Mouse (Mus musculus) CH12.LX (cell line): ENCODE data around the gene Grin3b. TPM values are rescaled to one million over a fixed set of nuclear protein-coding genes. Genes with fewer than 3 reads are reported as not detected.
A peak's percentile ranks its signal among the peaks of the same experiment; 100 is the strongest.

Source experiments
- DNase-seq: peaks from one replicate; pipeline ENCODE4 v3.0.0-alpha.2; 2013; ENCODE audit errors: extremely low read depth
- H3K27ac ChIP-seq: 2 replicates; pipeline ENCODE4 v1.5.1; 2012; ENCODE audit warnings: low read depth, mild to moderate bottlenecking, control low read depth, moderate library complexity; ENCODE audit not compliant: insufficient read depth
- H3K27me3 ChIP-seq: replicated peaks from 2 replicates; pipeline ENCODE3; 2012; ENCODE audit warnings: inconsistent platforms
- H3K36me3 ChIP-seq, 2 experiments: replicated peaks in 1 of 2; 2 replicates each; pipeline versions ENCODE3 to v1.6.1; 2012; ENCODE audit warnings: inconsistent platforms in 1 of 2, low read length in 1 of 2, mild to moderate bottlenecking in 1 of 2, mixed read lengths in 1 of 2, moderate library complexity in 1 of 2; ENCODE audit not compliant: control insufficient read depth in 1 of 2, insufficient read depth in 1 of 2
- H3K4me1 ChIP-seq, 2 experiments: 2 replicates each; pipeline ENCODE4 v1.6.1; 2012; ENCODE audit warnings: inconsistent platforms in 1 of 2, moderate library complexity in 1 of 2; ENCODE audit not compliant: insufficient read depth in 2 of 2, control insufficient read depth in 1 of 2
- H3K4me2 ChIP-seq: 2 replicates; pipeline ENCODE4 v1.6.1; 2012; ENCODE audit warnings: low read depth, mild to moderate bottlenecking, control low read depth; ENCODE audit not compliant: poor library complexity, insufficient read depth, severe bottlenecking
- H3K4me3 ChIP-seq, 3 experiments: fragments of 150-350 bp in 1 of 3; sonication (generic) in 1 of 3; replicated peaks in 1 of 3; 2 replicates each; pipeline versions ENCODE3 to v1.5.1; 2011 to 2012; ENCODE audit warnings: low read depth in 2 of 3, low read length in 2 of 3, mild to moderate bottlenecking in 2 of 3, moderate library complexity in 2 of 3, control low read depth in 1 of 3, improper control_type of control experiment in 1 of 3, inconsistent platforms in 1 of 3, mixed read lengths in 1 of 3; ENCODE audit not compliant: poor library complexity in 1 of 3
- H3K79me2 ChIP-seq: replicated peaks from 2 replicates; pipeline ENCODE4 v1.6.1; 2012; ENCODE audit warnings: mild to moderate bottlenecking, moderate library complexity; ENCODE audit not compliant: control insufficient read depth, poor library complexity, insufficient read depth, severe bottlenecking; ENCODE audit errors: extremely low read depth
- H3K9ac ChIP-seq: 2 replicates; pipeline ENCODE4 v1.6.1; 2012; ENCODE audit warnings: low read depth, mild to moderate bottlenecking, control low read depth, moderate library complexity; ENCODE audit not compliant: insufficient read depth
- H3K9me3 ChIP-seq: replicated peaks from 2 replicates; pipeline ENCODE3; 2012; ENCODE audit warnings: low read length, inconsistent platforms, mixed read lengths
- BHLHE40 ChIP-seq: IDR thresholded peaks from 2 replicates; pipeline ENCODE4 v1.6.1; 2011; ENCODE audit warnings: mild to moderate bottlenecking, low read depth, low read length, improper control_type of control experiment
- ELF1 ChIP-seq: IDR thresholded peaks from 2 replicates; pipeline ENCODE4 v1.6.1; 2014; ENCODE audit warnings: low read depth, mild to moderate bottlenecking, inconsistent platforms, low read length, improper control_type of control experiment
- JUN ChIP-seq: IDR thresholded peaks from 2 replicates; pipeline ENCODE4 v1.6.1; 2011; ENCODE audit warnings: low read depth, mild to moderate bottlenecking, low read length, improper control_type of control experiment, moderate library complexity; ENCODE audit not compliant: insufficient read depth
- MAX ChIP-seq: IDR thresholded peaks from 2 replicates; pipeline ENCODE4 v1.6.1; 2011; ENCODE audit warnings: low read length, improper control_type of control experiment
- MXI1 ChIP-seq: IDR thresholded peaks from 2 replicates; pipeline ENCODE4 v1.6.1; 2011; ENCODE audit warnings: mild to moderate bottlenecking, low read depth, low read length, improper control_type of control experiment
- MYC ChIP-seq: IDR thresholded peaks from 2 replicates; pipeline ENCODE4 v1.6.1; 2011; ENCODE audit warnings: low read depth, mild to moderate bottlenecking, improper control_type of control experiment, low read length
- POLR2A ChIP-seq: IDR thresholded peaks from 2 replicates; pipeline ENCODE4 v1.6.1; 2011; ENCODE audit warnings: low read depth, mild to moderate bottlenecking, improper control_type of control experiment, low read length
- RAD21 ChIP-seq: IDR thresholded peaks from 2 replicates; pipeline ENCODE4 v1.6.1; 2011; ENCODE audit warnings: low read depth, mild to moderate bottlenecking, low read length, improper control_type of control experiment, moderate library complexity
- RCOR1 ChIP-seq: conservative IDR thresholded peaks from 2 replicates; pipeline ENCODE4 v1.6.1; 2012; ENCODE audit warnings: low read depth, mild to moderate bottlenecking, inconsistent platforms, low read length, improper control_type of control experiment
- SIN3A ChIP-seq: IDR thresholded peaks from 2 replicates; pipeline ENCODE4 v1.6.1; 2012; ENCODE audit warnings: low read length, improper control_type of control experiment, inconsistent platforms
- TCF12 ChIP-seq: IDR thresholded peaks from 2 replicates; pipeline ENCODE4 v1.6.1; 2014; ENCODE audit warnings: low read depth, mild to moderate bottlenecking, inconsistent platforms, low read length, improper control_type of control experiment
- ZMIZ1 ChIP-seq: IDR thresholded peaks from 2 replicates; pipeline ENCODE4 v1.6.1; 2012; ENCODE audit warnings: low read depth, mild to moderate bottlenecking, inconsistent platforms, low read length, improper control_type of control experiment
- dilution Hi-C: fragments of 300-500 bp; cut with MboI; formaldehyde crosslinking; loops from 2 replicates; pipeline ENCODE4 v1.14.3; 2020; ENCODE audit warnings: low sequenced_read_pairs; ENCODE audit not compliant: extremely low pct_unique_long_range_greater_than_20kb, extremely low pct_ligation_motif_present
- in situ Hi-C: fragments of 300-500 bp; cut with MboI; formaldehyde crosslinking; loops from 3 replicates; pipeline ENCODE4 v1.14.3; 2019; ENCODE audit warnings: low sequenced_read_pairs, low pct_ligation_motif_present, low pct_unique_long_range_greater_than_20kb, mixed read lengths
- polyA plus RNA-seq: library from polyadenylated mRNA; unstranded; fragments of >175 nt; gene quantifications from 2 replicates; pipeline ENCODE4 v1.2.1, GENCODE M21; 2012; ENCODE audit warnings: low read depth; ENCODE audit not compliant: insufficient read length
- total RNA-seq, 2 experiments: library from RNA; depleted of rRNA; stranded (reverse); fragments of 300-350 nt in 1 of 2; fragments of >200 nt in 1 of 2; gene quantifications; 2 replicates each; pipeline ENCODE4 v1.2.3; 2012 to 2014

Gene Grin3b
- total and polyA plus RNA-seq, 3 experiments, result 0.27 to 0.59 (median 0.56) TPM

DNA sequence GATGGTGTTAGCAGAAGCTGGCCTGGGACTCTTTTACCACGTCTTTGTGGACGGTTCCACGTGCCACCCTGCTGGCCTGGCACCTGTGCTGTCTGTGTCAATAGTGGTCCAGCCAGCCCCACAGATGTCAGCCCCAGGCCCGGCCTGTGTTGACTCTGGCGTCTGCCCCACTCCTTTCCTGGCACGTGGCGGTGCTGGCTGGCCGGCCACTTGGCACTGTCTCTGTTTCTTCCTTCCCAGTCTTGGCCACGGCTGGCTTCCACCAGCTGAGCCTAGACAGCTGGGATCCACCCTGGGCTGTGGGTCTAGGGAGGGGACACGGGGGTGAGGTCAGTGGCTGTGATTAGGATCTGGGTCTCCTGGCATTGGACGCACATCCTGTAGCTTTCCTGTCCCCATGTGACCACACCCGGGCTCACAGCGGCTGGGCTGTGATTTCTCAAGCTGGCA lies 36.2 kb upstream of the Grin3b start:
- H3K4me1 ChIP-seq, result peaks cover 63 to 98% of the 10 kb centered on the region in 2 experiments
- no peaks in the 10 kb centered on the region for H3K27me3 ChIP-seq
- in situ Hi-C loops, result no loop called here
- H3K79me2 ChIP-seq, result peaks cover 100% of the 10 kb centered on the region
- H3K4me3 ChIP-seq, result peak overlapping the region in 2 of 3 experiments; percentile 10 to 72
- TF ChIP-seq RCOR1 (no peak), POLR2A (0 out of 2 replicates have a peak, but pooled peaks have one; percentile 35), ZMIZ1 (0 out of 2 replicates have a peak, but pooled peaks have one; percentile 40), SIN3A (peak; percentile 19; the same call in 1 of the 2 replicates), MYC (peak; percentile 64; the same call in 1 of the 2 replicates), TCF12 (0 out of 2 replicates have a peak, but pooled peaks have one; percentile 20), MAX (peak; percentile 51; the same call in 1 of the 2 replicates), RAD21 (no peak), ELF1 (no peak), MXI1 (peak; percentile 75; the same call in 1 of the 2 replicates), BHLHE40 (peak; percentile 47; the same call in 1 of the 2 replicates)
- H3K27ac ChIP-seq, result peak overlapping the region; percentile 76
- no peaks in the 10 kb centered on the region for H3K9me3 ChIP-seq
- 0 out of 2 replicates have a peak overlapping the region, but pooled peaks have one; percentile 2 for H3K9ac ChIP-seq
- peaks cover 70 to 94% of the 10 kb centered on the region in 2 experiments for H3K36me3 ChIP-seq
- peak overlapping the region; percentile 78 for H3K4me2 ChIP-seq
- dilution Hi-C loops, result no loop called here
- no peak for DNase-seq

DNA sequence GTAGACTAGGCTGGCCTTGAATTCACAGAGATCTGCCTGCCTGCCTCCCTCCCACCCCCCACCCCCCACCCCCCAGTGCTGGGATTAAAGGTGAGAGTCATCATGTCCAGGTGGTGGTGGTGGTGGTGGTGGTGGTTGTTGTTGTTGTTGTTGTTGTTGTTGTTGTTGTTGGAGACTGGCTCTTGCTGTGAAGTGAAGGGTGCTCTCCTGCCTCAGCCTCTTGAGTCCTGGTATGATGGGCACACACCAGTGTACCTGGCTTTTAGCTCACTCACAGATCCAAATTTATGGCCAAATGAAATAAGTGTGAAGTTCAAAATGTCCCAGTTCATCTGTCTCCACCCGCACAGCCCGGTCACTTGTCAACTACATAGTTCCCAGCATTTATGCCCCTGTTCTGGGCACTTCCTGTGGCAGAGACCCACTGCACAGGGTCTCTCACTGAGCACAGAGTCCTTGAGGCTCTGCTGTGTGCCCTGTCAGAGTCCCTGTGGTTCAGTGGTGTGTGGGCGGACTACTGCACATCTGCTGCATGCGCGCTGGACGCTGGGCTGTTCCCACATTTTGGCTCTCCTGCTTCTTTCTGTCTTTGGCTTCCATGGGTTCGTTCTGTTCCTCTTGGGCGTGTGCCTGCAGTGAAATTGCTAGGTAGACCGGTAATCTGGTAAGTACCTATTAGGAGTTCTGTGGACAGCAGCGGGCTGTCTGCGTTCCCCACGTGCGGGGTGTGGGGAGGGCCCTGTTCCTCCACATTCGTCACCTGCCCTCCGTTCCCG lies 35.5 kb upstream of the Grin3b start:
- H3K9me3 ChIP-seq, result no peaks in the 10 kb centered on the region
- H3K4me3 ChIP-seq, result peak overlapping the region in 1 of 3 experiments; percentile 3
- H3K9ac ChIP-seq, result 0 out of 2 replicates have a peak overlapping the region, but pooled peaks have one; percentile 2
- in situ Hi-C loops (no loop called here), dilution Hi-C loops (no loop called here)
- TF ChIP-seq BHLHE40 (peak; percentile 23; the same call in 1 of the 2 replicates), JUN (no peak)
- H3K36me3 ChIP-seq, result peaks cover 73 to 96% of the 10 kb centered on the region in 2 experiments
- H3K27ac ChIP-seq, result peak overlapping the region; percentile 57
- no peaks in the 10 kb centered on the region for H3K27me3 ChIP-seq
- DNase-seq, result no peak
- H3K4me1 ChIP-seq, result peaks cover 68 to 98% of the 10 kb centered on the region in 2 experiments
- peak overlapping the region; percentile 19; the same call in 1 of the 2 replicates for H3K4me2 ChIP-seq
- peaks cover 97% of the 10 kb centered on the region for H3K79me2 ChIP-seq
